Mouse (Mus musculus): Measurements from ENCODE around the gene Wdr59. TPM values are rescaled to one million over a fixed set of nuclear protein-coding genes. Genes with fewer than 3 reads are reported as not detected.
A peak's percentile ranks its signal among the peaks of the same experiment; 100 is the strongest.

Gene Wdr59
- total RNA-seq (2015): 3.1 and 3.3 TPM in 2 replicates
- 1.5 and 2.1 TPM in 2 replicates for total RNA-seq (2017)

DNA sequence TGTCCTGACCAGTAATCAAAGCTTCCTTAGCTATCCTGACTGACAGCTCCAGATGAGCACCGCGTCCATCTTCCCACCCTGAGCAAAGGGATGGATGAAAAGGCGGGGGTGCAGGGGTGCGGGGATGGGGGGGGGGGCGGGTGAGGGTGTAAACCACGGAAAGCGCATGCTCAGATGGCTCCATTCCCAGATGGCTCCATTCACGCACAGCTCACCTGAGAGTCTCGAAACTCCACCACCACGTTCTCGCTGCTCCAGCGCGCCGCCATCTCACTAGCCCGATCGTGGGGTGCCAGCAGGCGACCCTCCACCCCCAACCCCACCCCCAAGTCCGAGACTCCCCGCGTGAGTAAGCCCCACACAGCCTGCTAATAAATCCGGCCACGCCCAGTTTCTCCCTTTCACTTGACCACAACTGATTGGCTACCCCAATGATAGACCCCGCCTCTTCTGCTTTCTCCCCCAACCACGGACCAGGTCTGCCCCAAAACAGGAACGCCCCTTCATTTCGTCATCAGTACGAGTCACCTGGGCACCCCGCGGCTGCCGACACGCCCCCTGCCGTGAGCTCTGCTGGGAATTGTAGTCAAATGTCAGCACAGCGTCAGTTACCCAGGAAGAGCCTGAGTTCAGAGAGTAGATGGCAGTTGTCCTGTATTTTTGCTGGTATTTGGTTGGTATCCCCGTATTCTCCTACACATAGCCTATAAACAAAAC, at the start of gene Wdr59:
Gene Wdr59, minus strand, starts transcription at position 380 of the 717 bp plus-strand sequence.
- ATAC-seq (ENCODE audit: poor library complexity, severe bottlenecking): peak; percentile 96

DNA sequence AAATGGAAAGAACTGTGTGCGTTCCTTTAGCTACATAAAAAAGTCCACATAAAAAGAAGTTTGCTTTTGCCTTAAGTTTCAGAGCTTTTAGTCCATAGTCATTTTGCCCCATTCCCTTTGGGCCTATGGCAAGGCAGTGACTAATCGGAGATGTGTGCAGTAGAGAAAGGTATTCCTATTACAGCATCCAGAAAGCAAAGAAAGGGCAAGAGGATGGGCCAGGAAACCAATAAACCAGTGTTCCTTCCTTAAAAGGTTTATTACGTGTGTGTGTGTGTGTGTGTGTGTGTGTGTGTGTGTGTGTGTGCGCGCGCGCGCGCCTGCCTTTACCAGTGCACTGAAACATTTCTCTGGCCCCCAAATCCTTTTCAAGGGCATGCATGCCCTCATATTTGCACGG, 49.8 kb upstream of the Wdr59 start:
- 0 out of 2 replicates have a peak, but pooled peaks have one; percentile 28 for ATAC-seq (ENCODE audit: poor library complexity, severe bottlenecking)

- ATAC-seq (ENCODE audit: poor library complexity, severe bottlenecking): no peak
Observed at GRCm38 (mm10) chr8:111570432-111570831, 48.5 kb upstream of the Wdr59 start.

DNA sequence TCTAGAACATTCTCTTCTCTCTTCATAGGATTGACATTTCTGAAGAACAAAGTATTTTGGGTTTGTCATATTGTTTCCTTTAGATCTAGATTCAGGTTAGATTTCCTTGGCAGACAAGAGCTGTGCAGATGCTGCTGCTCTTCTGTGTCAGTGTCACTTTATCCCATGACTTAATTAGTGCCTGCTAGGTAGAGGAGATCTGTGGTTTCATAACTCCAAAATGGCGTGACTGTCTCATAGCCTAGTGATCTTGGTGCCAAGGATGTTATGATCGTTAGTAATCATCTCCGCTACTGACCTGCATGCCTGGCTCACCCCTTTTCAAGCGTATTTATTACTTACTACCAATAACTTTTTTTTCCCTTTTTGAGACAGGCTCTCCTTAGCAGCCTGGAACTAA, 48.0 kb upstream of the Wdr59 start:
- ATAC-seq (ENCODE audit: poor library complexity, severe bottlenecking): no peak

- no peak for ATAC-seq (ENCODE audit: poor library complexity, severe bottlenecking)
Observed at GRCm38 (mm10) chr8:111568029-111568428, 46.1 kb upstream of the Wdr59 start.

GRCm38 (mm10) chr8:111567571-111567970, 45.7 kb upstream of the Wdr59 start:
- no peak for ATAC-seq (ENCODE audit: poor library complexity, severe bottlenecking)

DNA sequence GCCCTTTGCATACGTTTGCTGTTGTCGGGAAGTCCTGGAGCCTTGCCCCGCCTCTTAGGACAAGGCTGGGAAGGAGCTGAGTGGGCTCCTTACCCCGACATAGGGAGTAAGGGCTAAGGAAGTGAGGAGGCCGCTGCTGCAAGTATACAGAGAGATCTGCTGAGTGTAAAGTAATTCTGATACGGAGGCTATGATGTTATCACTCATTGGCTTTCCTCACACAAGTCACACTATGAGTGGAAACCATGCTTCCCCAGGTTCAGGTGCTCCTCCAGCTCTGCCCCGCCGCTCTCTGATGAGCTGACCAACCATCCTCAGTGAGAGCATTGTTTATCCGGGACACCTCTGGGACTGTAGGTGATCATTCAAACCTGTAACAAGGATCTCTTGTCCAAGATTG, 44.4 kb upstream of the Wdr59 start:
- ATAC-seq (ENCODE audit: poor library complexity, severe bottlenecking): no peak

DNA sequence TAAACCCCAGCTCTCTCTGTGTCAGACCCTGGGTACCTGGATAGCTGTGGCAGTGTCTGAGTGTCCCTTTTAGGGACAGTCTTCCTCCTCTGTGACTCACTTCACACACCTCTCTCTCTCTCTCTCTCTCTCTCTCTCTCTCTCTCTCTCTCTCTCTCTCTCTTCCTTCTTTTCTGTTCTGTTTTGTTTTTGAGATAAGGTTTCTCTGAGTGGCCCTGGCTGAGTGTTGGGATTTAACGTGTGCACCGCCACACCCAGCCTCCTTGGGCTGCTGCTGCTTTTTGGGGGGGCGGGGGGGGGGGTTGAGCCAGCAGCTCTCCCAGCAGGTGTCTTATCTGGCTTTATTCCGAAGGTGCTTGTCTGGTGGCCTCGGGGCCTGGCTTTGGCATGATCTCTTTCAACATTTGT, 43.9 kb upstream of the Wdr59 start:
- ATAC-seq (ENCODE audit: poor library complexity, severe bottlenecking): no peak

DNA sequence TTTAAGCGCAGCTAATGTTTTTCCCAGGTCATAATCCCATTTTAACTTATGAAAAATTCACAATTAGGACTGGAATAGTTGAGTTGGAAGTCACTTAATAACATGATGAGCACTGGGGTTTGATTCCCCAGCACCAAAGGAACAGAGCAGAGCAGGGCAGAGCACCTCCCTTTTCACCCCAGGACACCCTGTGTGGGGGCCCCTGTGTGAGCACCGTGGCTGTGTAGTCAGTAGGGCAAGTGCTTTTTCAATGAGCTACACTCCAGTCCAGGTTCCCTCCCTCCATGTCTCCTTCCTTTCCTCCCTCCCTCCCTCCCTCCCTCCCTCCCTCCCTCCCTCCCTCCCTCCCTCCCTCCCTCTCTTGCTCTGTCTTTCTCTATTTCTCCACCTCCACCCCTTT, 42.2 kb upstream of the Wdr59 start:
- ATAC-seq (ENCODE audit: poor library complexity, severe bottlenecking): no peak

DNA sequence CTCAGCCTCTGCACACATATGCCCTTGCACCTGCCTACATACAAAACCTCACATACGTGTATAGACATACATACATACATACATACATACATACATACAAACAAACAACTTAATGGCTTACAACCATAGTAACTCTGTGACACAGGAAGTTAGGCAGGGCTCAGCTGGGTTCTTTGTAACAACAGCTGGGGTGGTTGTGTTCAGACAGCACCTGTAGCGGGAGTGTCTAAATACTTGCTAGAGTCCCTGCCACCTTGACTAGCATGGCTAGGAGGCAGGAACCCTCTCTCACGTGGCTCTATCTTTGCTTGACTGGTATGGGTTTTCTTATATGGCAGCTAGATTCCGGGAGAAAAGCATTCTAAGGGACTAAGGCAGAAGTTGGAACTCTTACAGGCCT, 41.8 kb upstream of the Wdr59 start:
- ATAC-seq (ENCODE audit: poor library complexity, severe bottlenecking): 0 out of 2 replicates have a peak, but pooled peaks have one; percentile 16

- ATAC-seq (ENCODE audit: poor library complexity, severe bottlenecking): no peak
Observed at GRCm38 (mm10) chr8:111563075-111563474, 41.2 kb upstream of the Wdr59 start.

DNA sequence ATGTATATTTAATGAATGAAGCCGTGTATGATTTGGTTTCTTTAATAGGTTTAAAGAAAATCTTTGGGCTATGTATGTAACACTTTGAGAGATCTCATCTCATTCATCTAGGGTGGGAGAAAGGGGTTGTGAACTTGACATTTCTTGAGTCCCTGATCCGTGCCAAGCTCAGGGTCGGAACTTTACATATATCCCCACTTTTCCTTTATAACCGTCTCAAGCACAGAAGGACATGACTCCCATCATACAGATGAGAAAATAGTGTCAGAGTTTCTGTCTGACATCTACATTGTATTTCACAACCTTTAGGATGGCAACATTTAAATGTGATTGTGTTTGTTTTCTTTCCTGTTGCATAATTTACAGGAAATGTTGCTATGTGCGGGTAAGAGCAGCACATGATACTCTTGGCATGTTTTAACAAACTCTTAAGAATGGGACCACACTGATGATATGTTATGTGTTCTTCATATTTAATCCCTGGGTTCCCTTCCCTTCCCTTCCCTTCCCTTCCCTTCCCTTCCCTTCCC, 40.4 kb upstream of the Wdr59 start:
- ATAC-seq (ENCODE audit: poor library complexity, severe bottlenecking): peak; percentile 78

- ATAC-seq (ENCODE audit: poor library complexity, severe bottlenecking): peak; percentile 89
Observed at GRCm38 (mm10) chr8:111561824-111562223, 39.9 kb upstream of the Wdr59 start.

- peak; percentile 68 for ATAC-seq (ENCODE audit: poor library complexity, severe bottlenecking)
Observed at GRCm38 (mm10) chr8:111551511-111552130, 29.7 kb upstream of the Wdr59 start.

GRCm38 (mm10) chr8:111550002-111550870, 28.3 kb upstream of the Wdr59 start:
- ATAC-seq (ENCODE audit: poor library complexity, severe bottlenecking): peak; percentile 47

DNA sequence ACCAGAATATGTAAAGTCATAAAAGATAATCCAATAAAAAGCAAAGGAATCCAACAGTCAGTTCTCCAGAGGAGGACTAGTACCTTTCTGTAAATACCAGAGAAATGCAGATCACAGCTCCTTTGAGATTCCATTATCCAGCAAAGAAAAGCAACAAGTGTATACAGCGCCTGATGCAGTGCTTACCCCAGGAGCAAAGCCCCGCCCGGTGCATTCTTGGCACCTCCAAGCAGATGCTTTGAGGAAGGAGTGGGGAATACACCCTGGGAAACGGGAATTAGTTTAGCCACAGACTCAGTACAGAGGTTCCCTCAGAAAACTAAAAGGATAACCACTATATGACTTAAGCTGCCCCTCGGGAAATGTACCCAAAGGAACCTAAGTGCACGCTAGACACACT, 26.3 kb upstream of the Wdr59 start:
- ATAC-seq (ENCODE audit: poor library complexity, severe bottlenecking): no peak

DNA sequence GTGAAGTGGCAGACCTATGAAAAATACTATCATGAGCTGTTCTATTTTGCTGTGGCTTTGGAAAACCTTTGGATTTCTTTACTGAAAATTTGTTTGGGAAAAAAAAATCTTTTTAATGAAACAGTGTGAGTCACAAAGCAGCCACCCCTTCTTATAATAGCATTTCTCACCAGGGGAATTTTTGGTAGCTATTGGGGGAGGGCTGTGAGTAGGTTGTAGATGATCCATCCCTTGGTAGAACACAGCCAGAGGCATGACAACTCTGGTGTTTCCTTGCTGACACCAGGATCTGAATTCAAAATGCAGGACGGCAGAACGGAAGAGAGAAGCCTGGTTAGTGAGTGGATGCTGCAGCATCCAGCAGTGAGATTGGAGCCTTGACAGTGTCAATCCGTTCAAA, 25.3 kb upstream of the Wdr59 start:
- no peak for ATAC-seq (ENCODE audit: poor library complexity, severe bottlenecking)

DNA sequence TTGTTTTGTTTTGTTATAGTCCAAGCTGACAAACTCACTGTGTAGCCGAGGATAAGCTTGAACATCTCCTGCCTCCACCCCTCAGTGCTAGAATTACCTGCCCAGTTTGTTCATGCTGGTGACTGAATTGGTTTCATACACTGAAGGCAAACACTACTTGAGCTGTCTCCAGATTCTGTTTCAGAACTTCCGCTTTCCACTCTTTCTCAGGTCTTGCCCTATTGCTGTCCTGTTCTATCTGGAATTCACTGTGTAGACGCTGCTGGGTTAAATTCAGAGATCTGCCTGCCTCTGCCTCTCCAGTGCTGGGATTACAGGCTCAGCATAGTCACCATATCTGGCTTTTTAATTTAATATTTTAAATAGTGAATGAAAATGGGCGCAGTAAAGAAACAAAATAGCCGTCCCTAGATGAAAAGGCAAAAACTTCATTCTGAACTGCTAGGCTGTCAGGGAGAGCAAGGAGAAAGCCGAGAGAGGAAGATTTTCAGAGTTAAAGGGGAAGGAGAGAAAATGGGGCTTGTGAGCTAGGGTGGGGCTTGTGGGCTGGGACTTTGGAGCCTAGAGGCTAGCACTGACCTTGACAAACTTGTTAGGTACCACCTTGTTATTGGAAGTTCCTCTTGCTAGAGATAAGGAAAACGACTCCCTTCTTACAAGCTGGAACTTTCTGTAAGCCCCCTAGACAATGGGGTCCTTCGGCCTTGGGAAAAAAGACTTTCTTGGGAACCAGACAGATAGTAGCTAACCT, 23.7 kb upstream of the Wdr59 start:
- peak; percentile 75 for ATAC-seq (ENCODE audit: poor library complexity, severe bottlenecking)

- no peak for ATAC-seq (ENCODE audit: poor library complexity, severe bottlenecking)
Observed at GRCm38 (mm10) chr8:111543712-111544380, 22.0 kb upstream of the Wdr59 start.

Data from megakaryocyte, adult 5-6 weeks (primary cell).